Mouse (Mus musculus) macrophage (primary cell): ENCODE results near the gene Ptpn12. TPM values are rescaled to one million over a fixed set of nuclear protein-coding genes. Genes with fewer than 3 reads are reported as not detected.

Experiments
- H3K27ac ChIP-seq: fragments of 350-480 bp; formaldehyde crosslinking; 2 replicates; pipeline ENCODE4 v1.9.0; 2021
- H3K36me3 ChIP-seq: fragments of 350-480 bp; formaldehyde crosslinking; 2 replicates; pipeline ENCODE4 v1.9.0; 2021; ENCODE audit errors: inconsistent target
- H3K4me3 ChIP-seq: fragments of 350-480 bp; formaldehyde crosslinking; 2 replicates; pipeline ENCODE4 v1.9.0; 2021; ENCODE audit errors: inconsistent target
- H3K79me2 ChIP-seq: fragments of 350-480 bp; formaldehyde crosslinking; 2 replicates; pipeline ENCODE4 v1.9.0; 2021; ENCODE audit errors: inconsistent target
- WGBS: methylation state at CpG from one replicate; pipeline ENCODE4 v1.1.7; 2026; ENCODE audit warnings: inconsistent platforms; ENCODE audit not compliant: missing documents; 5-methylcytosine and 5-hydroxymethylcytosine counted together
- polyA plus RNA-seq: library from polyadenylated mRNA; stranded (reverse); fragments of 250-400 nt; gene quantifications from 3 replicates; pipeline ENCODE4 v1.2.4, GENCODE M21; 2018; ENCODE audit warnings: inconsistent platforms
- total RNA-seq, 78 experiments: library from RNA; depleted of rRNA; stranded (reverse); fragments of 250-400 nt; gene quantifications; 1 replicate in 9 of 78; 2 replicates in 24 of 78; 3 replicates in 43 of 78; 4 replicates in 2 of 78; pipeline ENCODE4 v1.2.4; 2018; ENCODE audit warnings: inconsistent platforms in 56 of 78

Gene Ptpn12
- 100 to 1,000 TPM in 13 of 26 experiments, 10 to 100 TPM in 13; 41.7 to 403 (median 99.6) TPM for total RNA-seq (2018; cell fraction: chromatin; rRNA removed)
- total RNA-seq (2018; cell fraction: cytosol; rRNA removed), result 100 to 1,000 TPM in 2 of 26 experiments, 10 to 100 TPM in 24; 28.4 to 126 (median 45.4) TPM
- total RNA-seq (2018; cell fraction: nucleus; rRNA removed), result 100 to 1,000 TPM in 9 of 26 experiments, 10 to 100 TPM in 17; 36.4 to 196 (median 70.5) TPM
- 43.2 to 77.5 TPM (median 55.5 TPM) in 3 replicates for polyA plus RNA-seq

GRCm38 (mm10) chr5:21055820-21056531 lies at the start of gene Ptpn12:
Gene Ptpn12 (minus strand): TSS chr5:21055911.
- no peaks in the 10 kb centered on the region for H3K36me3 ChIP-seq
- H3K4me3 ChIP-seq, result peak within 1 kb of the TSS; percentile 89
- H3K27ac ChIP-seq, result peak within 1 kb of the TSS; percentile 88
- WGBS, result 3% methylated on average over 23 of the region's 73 CpGs
- peaks cover 41% of the 10 kb centered on the region for H3K79me2 ChIP-seq

GRCm38 (mm10) chr5:21091179-21091578 lies 35.5 kb upstream of the Ptpn12 start:
- no peaks in the 10 kb centered on the region for H3K79me2 ChIP-seq
- H3K4me3 ChIP-seq, result no peak overlapping the region
- H3K27ac ChIP-seq, result no peak overlapping the region
- WGBS, result 71% methylated on average over 6 of the region's 6 CpGs
- H3K36me3 ChIP-seq, result no peaks in the 10 kb centered on the region

- Histone ChIP-seq H3K79me2 (peaks cover 29% of the 10 kb centered on the region), H3K36me3 (no peaks in the 10 kb centered on the region), H3K4me3 (peak overlapping the region; percentile 89; the same call in 1 of the 2 replicates), H3K27ac (no peak overlapping the region)
- WGBS, result 75% methylated on average over 2 of the region's 2 CpGs
Measured at GRCm38 (mm10) chr5:21057217-21057616, 1.5 kb upstream of the Ptpn12 start.

- under 1% methylated on average over 8 of the region's 8 CpGs for WGBS
- no peaks in the 10 kb centered on the region for H3K36me3 ChIP-seq
- peak overlapping the region; percentile 79 for H3K27ac ChIP-seq
- peaks cover 35% of the 10 kb centered on the region for H3K79me2 ChIP-seq
- H3K4me3 ChIP-seq, result peak overlapping the region; percentile 89
Measured at GRCm38 (mm10) chr5:21056595-21056994, 884 bp upstream of the Ptpn12 start.

GRCm38 (mm10) chr5:21055071-21055819 lies 466 bp downstream of the Ptpn12 start:
- no peaks in the 10 kb centered on the region for H3K36me3 ChIP-seq
- WGBS, result 0% methylated on average over 59 of the region's 84 CpGs
- H3K79me2 ChIP-seq, result peaks cover 48% of the 10 kb centered on the region
- peak overlapping the region; percentile 84 for H3K4me3 ChIP-seq
- peak overlapping the region; percentile 88 for H3K27ac ChIP-seq

GRCm38 (mm10) chr5:21054472-21055070 lies 1.1 kb downstream of the Ptpn12 start:
- Histone ChIP-seq H3K4me3 (peak overlapping the region; percentile 84), H3K27ac (peak overlapping the region; percentile 88), H3K79me2 (peaks cover 55% of the 10 kb centered on the region), H3K36me3 (no peaks in the 10 kb centered on the region)
- WGBS, result 1% methylated on average over 20 of the region's 20 CpGs

- H3K36me3 ChIP-seq, result no peaks in the 10 kb centered on the region
- H3K4me3 ChIP-seq, result peak overlapping the region; percentile 84
- 33% methylated on average over 3 of the region's 3 CpGs for WGBS
- H3K27ac ChIP-seq, result peak overlapping the region; percentile 88
- H3K79me2 ChIP-seq, result peaks cover 64% of the 10 kb centered on the region
Measured at GRCm38 (mm10) chr5:21053571-21054307, 2.0 kb downstream of the Ptpn12 start.

GRCm38 (mm10) chr5:21052521-21052920 lies 3.2 kb downstream of the Ptpn12 start:
- Histone ChIP-seq H3K4me3 (no peak overlapping the region), H3K27ac (no peak overlapping the region), H3K79me2 (peaks cover 76% of the 10 kb centered on the region), H3K36me3 (no peaks in the 10 kb centered on the region)
- 88% methylated on average over 1 of the region's 1 CpGs for WGBS

GRCm38 (mm10) chr5:21050770-21051122 lies 5.0 kb downstream of the Ptpn12 start:
- Histone ChIP-seq H3K36me3 (no peaks in the 10 kb centered on the region), H3K27ac (no peak overlapping the region), H3K4me3 (no peak overlapping the region), H3K79me2 (peaks cover 93% of the 10 kb centered on the region)
- 60% methylated on average over 2 of the region's 2 CpGs for WGBS

- Histone ChIP-seq H3K79me2 (peaks cover 99% of the 10 kb centered on the region), H3K4me3 (no peak overlapping the region), H3K36me3 (no peaks in the 10 kb centered on the region), H3K27ac (no peak overlapping the region)
- WGBS, result 66% methylated on average over 6 of the region's 6 CpGs
Measured at GRCm38 (mm10) chr5:21050061-21050769, 5.5 kb downstream of the Ptpn12 start.

- H3K36me3 ChIP-seq, result no peaks in the 10 kb centered on the region
- 88% methylated on average over 4 of the region's 4 CpGs for WGBS
- H3K4me3 ChIP-seq, result no peak overlapping the region
- H3K79me2 ChIP-seq, result peaks cover 100% of the 10 kb centered on the region
- H3K27ac ChIP-seq, result no peak overlapping the region
Measured at GRCm38 (mm10) chr5:21049006-21049405, 6.7 kb downstream of the Ptpn12 start.

GRCm38 (mm10) chr5:21047114-21047513 lies 8.6 kb downstream of the Ptpn12 start:
- Histone ChIP-seq H3K36me3 (no peaks in the 10 kb centered on the region), H3K4me3 (no peak overlapping the region), H3K79me2 (peaks cover 100% of the 10 kb centered on the region), H3K27ac (no peak overlapping the region)
- 91% methylated on average over 4 of the region's 4 CpGs for WGBS

GRCm38 (mm10) chr5:21046150-21047048 lies 9.3 kb downstream of the Ptpn12 start:
- 35% methylated on average over 7 of the region's 7 CpGs for WGBS
- H3K4me3 ChIP-seq, result no peak overlapping the region
- no peak overlapping the region for H3K27ac ChIP-seq
- H3K79me2 ChIP-seq, result peaks cover 100% of the 10 kb centered on the region
- H3K36me3 ChIP-seq, result no peaks in the 10 kb centered on the region
